Mouse (Mus musculus) forebrain, embryonic 16.5 days (tissue): ENCODE results near the gene Gcm1. TPM values are rescaled to one million over a fixed set of nuclear protein-coding genes. Genes with fewer than 3 reads are reported as not detected.

Experiments used
- ATAC-seq: fragments of 200-750 bp; cut with Nextera tagmentation; 2 replicates; pipeline ENCODE4 v1.8.0; 2017; ENCODE audit warnings: mild to moderate bottlenecking, moderate library complexity
- H3K27ac ChIP-seq: fragments of 300-500 bp; sonication (generic); 2 replicates; pipeline ENCODE4 v1.5.1; 2014; ENCODE audit warnings: low read length, control low read depth
- H3K27me3 ChIP-seq: fragments of 300-500 bp; sonication (generic); replicated peaks from 2 replicates; pipeline ENCODE4 v1.6.1; 2014; ENCODE audit warnings: low read length; ENCODE audit not compliant: control insufficient read depth, insufficient read depth
- H3K36me3 ChIP-seq: fragments of 300-500 bp; sonication (generic); 2 replicates; pipeline ENCODE4 v1.6.1; 2014; ENCODE audit not compliant: control insufficient read depth, insufficient read depth
- H3K4me1 ChIP-seq: fragments of 300-500 bp; sonication (generic); replicated peaks from 2 replicates; pipeline ENCODE4 v1.6.1; 2014; ENCODE audit warnings: low read length; ENCODE audit not compliant: control insufficient read depth, insufficient read depth
- H3K4me2 ChIP-seq: fragments of 300-500 bp; sonication (generic); 2 replicates; pipeline ENCODE4 v1.6.1; 2014; ENCODE audit warnings: mild to moderate bottlenecking, low read length, control low read depth
- H3K4me3 ChIP-seq: fragments of 300-500 bp; sonication (generic); replicated peaks from 2 replicates; pipeline ENCODE4 v1.5.1; 2014; ENCODE audit warnings: mild to moderate bottlenecking, low read length, control low read depth
- H3K9ac ChIP-seq: fragments of 300-500 bp; sonication (generic); replicated peaks from 2 replicates; pipeline ENCODE4 v1.6.1; 2014; ENCODE audit warnings: low read depth, low read length, control low read depth
- H3K9me3 ChIP-seq: fragments of 300-500 bp; sonication (generic); 2 replicates; pipeline ENCODE4 v1.6.1; 2016; ENCODE audit warnings: low read length; ENCODE audit not compliant: control insufficient read depth
- WGBS: fragments of 180-500 bp; shearing (Covaris S2); extraction: QIAGEN DNeasy Blood & Tissue Kit; methylation state at CpG from one replicate; pipeline ENCODE4 v1.1.7; 2014; 5-methylcytosine and 5-hydroxymethylcytosine counted together
- polyA plus RNA-seq: library from polyadenylated mRNA; unstranded; fragments of >200 nt; fragmentation: Nextera tagmentation; extraction: Ambion mirVana; gene quantifications from 2 replicates; pipeline ENCODE4 v1.2.1, GENCODE M21; 2015

The Gcm1 gene
- polyA plus RNA-seq, 1 experiment from 2014 or later, result not detected

DNA sequence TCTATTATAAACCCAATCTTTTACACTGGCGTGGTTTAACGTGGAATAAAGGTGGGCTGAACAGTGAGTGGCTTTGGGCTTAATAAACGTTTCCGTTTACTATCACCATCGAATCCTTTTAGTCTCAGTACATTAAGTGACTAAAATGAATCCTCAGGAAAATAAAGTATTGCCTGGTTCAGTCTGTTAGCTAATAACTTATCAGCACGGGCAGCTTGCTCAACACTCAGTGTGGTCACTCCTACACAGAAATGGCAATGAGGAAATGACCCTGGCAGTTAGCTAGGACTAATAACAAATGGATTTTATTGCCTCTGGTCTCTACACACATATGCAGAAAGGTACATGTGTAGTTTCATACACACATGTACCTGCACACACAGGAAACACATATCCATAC is 53.2 kb downstream of the Gcm1 start:
- H3K36me3 ChIP-seq, result peaks cover 9% of the 10 kb centered on the region; the same call in 1 of the 2 replicates
- no peak for ATAC-seq
- 95% methylated on average over 6 of the region's 6 CpGs for WGBS
- no peaks in the 10 kb centered on the region for H3K27me3 ChIP-seq
- peaks cover 12% of the 10 kb centered on the region for H3K4me1 ChIP-seq
- no peak overlapping the region for H3K27ac ChIP-seq
- H3K9me3 ChIP-seq, result no peaks in the 10 kb centered on the region
- no peak overlapping the region for H3K4me2 ChIP-seq
- no peak overlapping the region for H3K9ac ChIP-seq
- H3K4me3 ChIP-seq, result no peak overlapping the region

- peaks cover 12% of the 10 kb centered on the region for H3K4me1 ChIP-seq
- H3K9me3 ChIP-seq, result no peaks in the 10 kb centered on the region
- WGBS, result 87% methylated on average over 6 of the region's 6 CpGs
- no peak overlapping the region for H3K9ac ChIP-seq
- ATAC-seq, result no peak
- no peaks in the 10 kb centered on the region for H3K27me3 ChIP-seq
- no peak overlapping the region for H3K27ac ChIP-seq
- H3K36me3 ChIP-seq, result peaks cover 4% of the 10 kb centered on the region; the same call in 1 of the 2 replicates
- H3K4me2 ChIP-seq, result no peak overlapping the region
- H3K4me3 ChIP-seq, result no peak overlapping the region
These were observed 53.8 kb downstream of the Gcm1 start for GRCm38 (mm10) chr9:78105501-78105932.

GRCm38 (mm10) chr9:78106821-78107220 is 55.1 kb downstream of the Gcm1 start:
- H3K4me2 ChIP-seq, result no peak overlapping the region
- peaks cover 12% of the 10 kb centered on the region for H3K4me1 ChIP-seq
- no peaks in the 10 kb centered on the region for H3K36me3 ChIP-seq
- no peak overlapping the region for H3K27ac ChIP-seq
- WGBS, result 77% methylated on average over 4 of the region's 4 CpGs
- no peak overlapping the region for H3K4me3 ChIP-seq
- no peak for ATAC-seq
- H3K27me3 ChIP-seq, result no peaks in the 10 kb centered on the region
- no peaks in the 10 kb centered on the region for H3K9me3 ChIP-seq
- no peak overlapping the region for H3K9ac ChIP-seq

GRCm38 (mm10) chr9:78107582-78107911 is 55.8 kb downstream of the Gcm1 start:
- H3K4me3 ChIP-seq, result peak overlapping the region; percentile 56
- H3K27ac ChIP-seq, result no peak overlapping the region
- peak overlapping the region; percentile 94 for H3K4me2 ChIP-seq
- WGBS, result 15% methylated on average over 6 of the region's 6 CpGs
- peaks cover 12% of the 10 kb centered on the region for H3K4me1 ChIP-seq
- H3K36me3 ChIP-seq, result no peaks in the 10 kb centered on the region
- peak overlapping the region; percentile 92 for H3K9ac ChIP-seq
- no peak for ATAC-seq
- H3K27me3 ChIP-seq, result no peaks in the 10 kb centered on the region
- no peaks in the 10 kb centered on the region for H3K9me3 ChIP-seq

DNA sequence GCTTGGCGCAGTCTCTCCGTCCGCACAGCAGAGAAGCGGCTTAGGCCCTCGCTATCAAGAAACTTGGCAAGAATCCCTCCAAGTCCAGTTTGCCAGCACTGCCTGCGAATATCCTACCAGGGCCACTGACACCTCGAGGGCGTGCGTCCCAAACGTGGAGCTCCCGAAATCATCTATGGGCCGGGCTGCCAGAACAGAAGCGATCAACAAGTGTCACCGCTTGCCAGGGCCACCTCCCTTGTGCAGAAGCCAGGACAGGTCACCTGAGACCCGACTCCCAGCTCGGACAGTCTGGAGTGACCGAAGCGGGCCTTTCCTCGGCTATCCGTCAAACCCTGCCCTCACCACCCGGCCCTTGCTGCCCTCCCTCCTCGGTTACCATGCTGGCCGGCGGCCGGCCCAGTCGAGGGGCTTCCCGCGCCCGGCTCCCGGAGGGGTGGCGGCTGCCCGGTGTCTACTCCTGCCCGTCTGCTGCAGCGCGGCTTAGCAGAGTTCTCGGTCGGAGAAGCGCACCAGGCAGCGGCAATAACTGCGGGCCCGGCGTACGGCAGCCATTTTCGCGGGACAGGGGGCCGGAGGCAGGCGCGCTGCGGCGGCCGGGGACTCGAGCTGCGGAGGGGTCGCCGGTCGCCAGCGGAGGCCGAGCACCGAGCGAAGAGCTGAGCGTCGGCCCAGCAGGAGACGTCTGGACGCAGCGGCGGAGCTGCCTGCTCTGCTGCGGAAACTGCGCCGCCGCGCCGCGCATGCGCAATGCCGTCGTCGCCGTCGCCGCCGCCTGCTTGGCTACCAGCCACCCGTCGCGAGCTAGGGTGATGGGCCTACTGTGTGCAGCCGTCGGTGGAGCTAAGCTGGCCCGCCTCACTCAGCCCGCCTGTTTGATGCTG is 56.4 kb downstream of the Gcm1 start:
- Histone ChIP-seq H3K36me3 (no peaks in the 10 kb centered on the region), H3K27ac (peak overlapping the region; percentile 90), H3K4me1 (peaks cover 12% of the 10 kb centered on the region), H3K9me3 (no peaks in the 10 kb centered on the region), H3K9ac (peak overlapping the region; percentile 92), H3K4me2 (peak overlapping the region; percentile 94), H3K27me3 (no peaks in the 10 kb centered on the region), H3K4me3 (peak overlapping the region; percentile 56)
- peak; percentile 79 for ATAC-seq
- WGBS, result under 1% methylated on average over 81 of the region's 88 CpGs

GRCm38 (mm10) chr9:78108796-78109239 is 57.1 kb downstream of the Gcm1 start, which contains the start of the genes Fbxo9 and Ick:
Fbxo9 (minus strand) TSS chr9:78109065.
Ick (plus strand) TSS chr9:78109192.
- Histone ChIP-seq H3K4me3 (peak within 1 kb of the TSS; percentile 56), H3K27me3 (no peaks in the 10 kb centered on the region), H3K9me3 (no peaks in the 10 kb centered on the region), H3K4me2 (peak within 1 kb of the TSS; percentile 94), H3K9ac (peak within 1 kb of the TSS; percentile 92), H3K4me1 (peaks cover 12% of the 10 kb centered on the region), H3K36me3 (no peaks in the 10 kb centered on the region), H3K27ac (peak within 1 kb of the TSS; percentile 90)
- WGBS, result under 1% methylated on average over 20 of the region's 20 CpGs
- peak; percentile 95 for ATAC-seq

GRCm38 (mm10) chr9:78109656-78110055 is 57.9 kb downstream of the Gcm1 start:
- H3K4me1 ChIP-seq, result peaks cover 20% of the 10 kb centered on the region
- H3K36me3 ChIP-seq, result no peaks in the 10 kb centered on the region
- 41% methylated on average over 5 of the region's 5 CpGs for WGBS
- H3K27ac ChIP-seq, result no peak overlapping the region
- ATAC-seq, result no peak
- peak overlapping the region; percentile 56 for H3K4me3 ChIP-seq
- no peaks in the 10 kb centered on the region for H3K27me3 ChIP-seq
- H3K9me3 ChIP-seq, result no peaks in the 10 kb centered on the region
- H3K9ac ChIP-seq, result no peak overlapping the region
- peak overlapping the region; percentile 94 for H3K4me2 ChIP-seq

GRCm38 (mm10) chr9:78111456-78111855 is 59.7 kb downstream of the Gcm1 start:
- no peaks in the 10 kb centered on the region for H3K36me3 ChIP-seq

DNA sequence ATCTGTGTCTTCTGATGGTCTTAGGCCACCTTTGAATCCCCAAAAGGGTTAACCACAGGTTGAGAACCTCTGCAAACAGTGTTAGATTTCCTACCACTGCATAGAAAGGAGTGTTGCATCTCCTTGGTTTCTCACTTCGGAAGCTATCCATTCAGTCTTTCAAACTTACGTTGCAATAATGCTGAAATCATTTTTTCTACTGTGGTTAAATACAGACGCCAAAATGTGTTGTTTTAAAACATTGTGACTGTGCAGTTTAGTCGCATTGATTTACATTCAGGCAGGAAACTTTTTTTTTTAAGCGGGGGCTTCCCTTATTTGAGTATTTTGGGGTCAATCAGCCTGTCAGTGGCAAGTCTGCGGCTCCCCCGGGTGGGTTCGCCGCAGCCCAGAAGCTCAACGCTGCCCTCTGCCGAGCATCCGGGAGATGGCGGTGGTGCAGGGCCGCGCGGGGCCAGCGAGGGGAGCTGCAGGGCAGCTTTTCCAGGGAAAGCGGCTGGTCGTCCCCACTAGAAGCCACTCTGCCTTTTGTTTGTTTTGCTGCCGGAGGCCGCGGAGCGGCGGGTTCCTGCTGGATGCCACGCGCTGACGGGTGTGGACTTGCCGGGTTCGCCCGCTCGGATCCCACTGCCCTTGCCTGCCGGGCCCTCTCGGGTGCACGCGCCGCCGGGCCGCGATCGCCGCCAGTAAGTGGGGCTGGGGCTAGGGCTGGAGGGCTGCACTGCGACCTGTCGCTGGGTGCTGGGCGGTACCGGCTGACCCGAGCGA is 61.2 kb downstream of the Gcm1 start:
- Histone ChIP-seq H3K4me2 (peak overlapping the region; percentile 71), H3K27me3 (no peaks in the 10 kb centered on the region), H3K4me3 (peak overlapping the region; percentile 74), H3K9me3 (no peaks in the 10 kb centered on the region), H3K27ac (peak overlapping the region; percentile 93), H3K4me1 (peaks cover 24% of the 10 kb centered on the region), H3K9ac (peak overlapping the region; percentile 98), H3K36me3 (no peaks in the 10 kb centered on the region)
- 1% methylated on average over 47 of the region's 47 CpGs for WGBS
- peak; percentile 77 for ATAC-seq

More at GRCm38 (mm10) chr9:78111456-78111855, 59.7 kb downstream of the Gcm1 start:
- Histone ChIP-seq H3K4me1 (peaks cover 32% of the 10 kb centered on the region), H3K4me2 (no peak overlapping the region), H3K4me3 (no peak overlapping the region), H3K9ac (no peak overlapping the region), H3K27ac (no peak overlapping the region), H3K9me3 (no peaks in the 10 kb centered on the region), H3K27me3 (no peaks in the 10 kb centered on the region)
- ATAC-seq, result no peak
- WGBS, result 86% methylated on average over 2 of the region's 2 CpGs
